Mouse (Mus musculus): ENCODE data around the gene Scnn1b. TPM values are rescaled to one million over a fixed set of nuclear protein-coding genes. Genes with fewer than 3 reads are reported as not detected.

Scnn1b gene
- total RNA-seq, 2 experiments from 2014 or later = 0.11 TPM; not detected in 1

DNA sequence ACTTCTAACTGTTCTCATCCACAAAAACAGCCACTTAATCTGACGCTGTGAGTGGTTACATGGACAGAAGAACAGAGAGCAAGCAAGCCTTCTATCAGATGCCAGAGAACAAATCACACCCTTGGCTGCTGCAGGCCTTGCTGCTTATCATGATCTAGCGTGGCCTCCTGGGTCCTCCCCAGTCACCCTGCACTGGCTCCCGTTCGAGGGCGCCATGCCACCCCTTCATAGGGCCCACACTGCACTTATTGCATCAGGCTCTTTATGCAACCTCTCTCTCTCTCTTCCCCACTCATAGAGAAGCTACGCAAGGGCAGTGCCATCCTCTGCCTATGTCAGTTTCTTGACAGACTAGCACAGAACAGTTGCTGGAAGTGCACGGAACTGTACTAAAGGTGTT, 101.3 kb downstream of the Scnn1b start:
- DNase-seq = no peak

Other genes starting within 250 kb of the Scnn1b start
- gene Usp31, start 157.8 kb upstream of the Scnn1b start, total RNA-seq (2021) = 1 to 10 TPM; 5.4 to 5.6 TPM
- gene Scnn1g, start 130.6 kb upstream of the Scnn1b start, total RNA-seq (2021) = not detected
- gene Cog7, start 116.7 kb downstream of the Scnn1b start, total RNA-seq (2021) = 1 to 10 TPM; 8.3 to 8.7 TPM
- 10 to 100 TPM; 13.2 to 22.4 TPM for gene Gga2, start 156.2 kb downstream of the Scnn1b start, total RNA-seq (2021)
- 10 to 100 TPM; 23.5 to 24.6 TPM for gene Ubfd1, start 202.1 kb downstream of the Scnn1b start, total RNA-seq (2021)
- 1 to 10 TPM; 5.4 to 6.8 TPM for gene Ears2, start 202.2 kb downstream of the Scnn1b start, total RNA-seq (2021)
- gene Ndufab1, start 236.8 kb downstream of the Scnn1b start, total RNA-seq (2021) = 100 to 1,000 TPM; 694 to 706 TPM

Measured in gastrocnemius, postnatal 25 days (tissue).